Mouse (Mus musculus): ENCODE data around the gene Stambpl1. TPM values are rescaled to one million over a fixed set of nuclear protein-coding genes. Genes with fewer than 3 reads are reported as not detected.

Gene Stambpl1
- total RNA-seq (2012; rRNA removed) (not detected in 2 replicates), polyA plus RNA-seq (2012; ENCODE audit: insufficient read depth in 1 of 2, insufficient read length in 2 of 2, low read depth in 1 of 2, low replicate concordance in 2 of 2, missing spikeins in 1 of 2) (not detected)

DNA sequence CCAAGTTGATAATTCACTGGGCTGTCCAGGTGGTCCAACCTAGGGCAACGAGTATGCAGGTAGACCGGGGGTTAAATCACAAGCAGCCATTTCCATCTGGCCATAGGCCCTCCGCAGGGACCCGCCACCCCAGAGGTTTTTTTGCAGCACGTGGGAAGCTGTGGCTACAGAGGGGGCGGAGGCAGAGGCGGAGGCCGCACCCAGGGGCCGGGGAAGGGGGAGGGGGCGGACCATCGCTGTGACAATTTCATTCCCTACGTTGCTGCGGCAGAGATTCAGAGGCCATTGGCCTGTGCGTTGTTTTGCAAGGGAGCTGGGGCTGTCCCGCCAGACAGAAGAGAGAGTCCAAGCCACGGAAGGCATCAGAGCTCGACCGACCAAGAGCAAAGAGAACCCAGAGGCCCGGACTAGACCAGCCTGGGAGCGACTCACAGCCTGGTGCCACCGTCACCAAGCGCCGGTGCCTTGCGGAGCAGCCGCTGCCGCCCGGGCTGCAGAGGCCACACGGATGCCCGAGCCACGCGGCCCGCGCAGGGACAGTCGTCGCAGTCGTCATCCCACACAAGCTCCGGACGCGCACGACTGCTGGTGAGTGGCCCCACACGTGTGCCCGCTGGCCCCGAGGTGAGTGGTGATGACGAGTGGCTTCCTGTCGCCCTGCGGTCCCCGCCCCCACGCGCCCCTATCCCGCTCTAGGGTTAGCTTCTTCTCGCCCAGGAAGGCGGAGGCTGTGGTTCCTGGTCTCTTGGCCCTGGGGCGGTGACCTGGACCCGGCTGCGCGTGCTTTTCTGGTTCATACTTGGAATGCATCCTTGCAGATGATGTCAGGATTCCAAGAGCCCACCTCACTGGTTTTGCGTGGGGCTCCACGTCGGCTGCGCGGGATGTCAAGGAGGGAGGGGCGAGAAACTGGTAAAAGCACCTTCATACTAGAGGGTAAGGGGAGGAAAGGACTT is at the start of gene Stambpl1:
Stambpl1 (plus strand) TSS at position 222 of the 956 bp plus-strand sequence.
- Histone ChIP-seq H3K36me3 (ENCODE audit: control insufficient read depth in 1 of 2, insufficient read depth in 2 of 2, low read length in 2 of 2) (no peaks in the 10 kb centered on the region), H3K27ac (ENCODE audit: control insufficient read depth, low read depth, low read length) (no peak within 1 kb of the TSS), H3K9me3 (replicated peaks; ENCODE audit: insufficient read depth, low read length) (no peaks in the 10 kb centered on the region), H3K9ac (ENCODE audit: control insufficient read depth, low read depth, low read length, poor library complexity, severe bottlenecking) (no peak within 1 kb of the TSS), H3K79me2 (ENCODE audit: control insufficient read depth, insufficient read depth, low read length, poor library complexity) (no peaks in the 10 kb centered on the region), H3K4me3 (ENCODE audit: control insufficient read depth in 1 of 2, insufficient read depth in 1 of 2, low read depth in 2 of 2, low read length in 2 of 2) (no peak within 1 kb of the TSS), H3K4me1 (ENCODE audit: control insufficient read depth in 1 of 2, insufficient read depth in 2 of 2, low read length in 2 of 2) (no peaks in the 10 kb centered on the region), H3K27me3 (ENCODE audit: control insufficient read depth in 1 of 2, insufficient read depth in 2 of 2, low read length in 2 of 2) (no peaks in the 10 kb centered on the region)
- TF ChIP-seq MAX (IDR thresholded peaks at IDR 0.05; ENCODE audit: low read length): no peak
- no peak for TF ChIP-seq KAT2A (conservative IDR thresholded peaks at IDR 0.05; ENCODE audit: low read depth, low read length)
- no peak for TF ChIP-seq TBP (IDR thresholded peaks at IDR 0.05; ENCODE audit: low read depth, low read length)
- no peak for DNase-seq (ENCODE audit: low read depth, low spot score)

DNA sequence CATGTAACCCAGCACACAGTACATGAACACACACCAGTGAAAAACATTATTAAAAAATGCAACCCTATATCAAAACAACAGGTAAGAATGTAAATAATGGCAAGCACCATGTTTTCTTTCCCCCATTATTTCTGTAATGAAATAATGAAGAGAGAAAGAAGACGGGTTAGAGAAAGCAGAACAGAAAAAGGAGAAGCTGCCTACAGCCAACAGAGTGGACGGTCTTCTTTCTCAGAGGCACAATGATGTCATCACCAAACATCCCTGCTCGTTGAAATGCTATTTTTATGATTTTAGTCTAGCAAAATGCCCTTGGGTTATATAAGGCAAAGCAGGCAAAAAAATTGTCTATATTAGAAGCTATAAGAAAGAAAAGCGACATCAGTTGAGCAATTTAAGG is 43.6 kb upstream of the Stambpl1 start:
- Histone ChIP-seq H3K36me3 (ENCODE audit: control insufficient read depth in 1 of 2, insufficient read depth in 2 of 2, low read length in 2 of 2) (no peaks in the 10 kb centered on the region), H3K4me3 (ENCODE audit: control insufficient read depth in 1 of 2, insufficient read depth in 1 of 2, low read depth in 2 of 2, low read length in 2 of 2) (no peak overlapping the region), H3K79me2 (ENCODE audit: control insufficient read depth, insufficient read depth, low read length, poor library complexity) (no peaks in the 10 kb centered on the region), H3K27ac (ENCODE audit: control insufficient read depth, low read depth, low read length) (no peak overlapping the region), H3K4me1 (ENCODE audit: control insufficient read depth in 1 of 2, insufficient read depth in 2 of 2, low read length in 2 of 2) (no peaks in the 10 kb centered on the region), H3K27me3 (ENCODE audit: control insufficient read depth in 1 of 2, insufficient read depth in 2 of 2, low read length in 2 of 2) (no peaks in the 10 kb centered on the region; a peak in 1 of 4 replicates), H3K9me3 (replicated peaks; ENCODE audit: insufficient read depth, low read length) (no peaks in the 10 kb centered on the region), H3K9ac (ENCODE audit: control insufficient read depth, low read depth, low read length, poor library complexity, severe bottlenecking) (no peak overlapping the region)
- TF ChIP-seq MAX (IDR thresholded peaks at IDR 0.05; ENCODE audit: low read length): no peak
- no peak for TF ChIP-seq E2F4 (IDR thresholded peaks at IDR 0.05; ENCODE audit: borderline replicate concordance, low read depth, low read length)
- TF ChIP-seq ZNF384 (IDR thresholded peaks at IDR 0.05; ENCODE audit: low read depth, low read length): no peak
- TF ChIP-seq ETS1 (IDR thresholded peaks at IDR 0.05; ENCODE audit: low read depth, low read length): no peak
- TF ChIP-seq ELF1 (IDR thresholded peaks at IDR 0.05; ENCODE audit: low read depth, low read length): no peak
- TF ChIP-seq MAFK (IDR thresholded peaks at IDR 0.05; ENCODE audit: borderline replicate concordance, low read depth, low read length): no peak
- no peak for TF ChIP-seq MXI1 (IDR thresholded peaks at IDR 0.05; ENCODE audit: low read depth, low read length)
- no peak for TF ChIP-seq EP300 (IDR thresholded peaks at IDR 0.05; ENCODE audit: low read depth in 1 of 2, low read length in 2 of 2)
- no peak for TF ChIP-seq GABPA (IDR thresholded peaks at IDR 0.05; ENCODE audit: low read depth, low read length)
- TF ChIP-seq SMC3 (IDR thresholded peaks at IDR 0.05; ENCODE audit: low read depth, low read length): no peak
- no peak for TF ChIP-seq MYC (IDR thresholded peaks at IDR 0.05; ENCODE audit: low read depth, low read length)
- no peak for TF ChIP-seq MYB (IDR thresholded peaks at IDR 0.05; ENCODE audit: low read depth, low read length)
- TF ChIP-seq SIN3A (IDR thresholded peaks at IDR 0.05; ENCODE audit: low read length): no peak
- no peak for TF ChIP-seq POLR2AphosphoS2 (IDR thresholded peaks at IDR 0.05; ENCODE audit: low read length)
- TF ChIP-seq MAZ (IDR thresholded peaks at IDR 0.05; ENCODE audit: low read depth, low read length): no peak
- TF ChIP-seq GATA1 (IDR thresholded peaks at IDR 0.05; ENCODE audit: low read depth, low read length): no peak
- no peak for TF ChIP-seq ZMIZ1 (IDR thresholded peaks at IDR 0.05; ENCODE audit: low read depth, low read length)
- no peak for TF ChIP-seq TBP (IDR thresholded peaks at IDR 0.05; ENCODE audit: low read depth, low read length)
- no peak for DNase-seq (ENCODE audit: low read depth, low spot score)
